Mouse (Mus musculus) forebrain, embryonic 14.5 days (tissue): ENCODE data around the gene Baiap3. TPM values are rescaled to one million over a fixed set of nuclear protein-coding genes. Genes with fewer than 3 reads are reported as not detected.
"Not testable (repeated sequence)": the region's sequence is repeated elsewhere in the genome, so short reads cannot be mapped to it uniquely, and the experiment has no call there.

ENCODE experiments used
- ATAC-seq: fragments of 200-750 bp; cut with Nextera tagmentation; 2 replicates; pipeline ENCODE4 v1.8.0; 2017; ENCODE audit warnings: mild to moderate bottlenecking, moderate library complexity
- DNase-seq: peaks from one replicate; pipeline ENCODE4 v3.0.0-alpha.2; 2015; ENCODE audit warnings: low spot score
- H3K27ac ChIP-seq: fragments of 300-500 bp; sonication (generic); 2 replicates; pipeline ENCODE4 v1.5.1; 2014; ENCODE audit warnings: low read depth, mild to moderate bottlenecking, control low read depth, low read length, moderate library complexity
- H3K27me3 ChIP-seq: fragments of 300-500 bp; sonication (generic); replicated peaks from 2 replicates; pipeline ENCODE4 v1.6.1; 2014; ENCODE audit warnings: low read length, control low read depth, mixed read lengths; ENCODE audit not compliant: control insufficient read depth, insufficient read depth
- H3K36me3 ChIP-seq: fragments of 300-500 bp; sonication (generic); 2 replicates; pipeline ENCODE4 v1.6.1; 2014; ENCODE audit warnings: low read length, control low read depth; ENCODE audit not compliant: control insufficient read depth, insufficient read depth
- H3K4me1 ChIP-seq: fragments of 300-500 bp; sonication (generic); 2 replicates; pipeline ENCODE4 v1.6.1; 2014; ENCODE audit warnings: antibody characterized with exemption, low read length, control low read depth; ENCODE audit not compliant: control insufficient read depth, insufficient read depth
- H3K4me2 ChIP-seq: fragments of 300-500 bp; sonication (generic); 2 replicates; pipeline ENCODE4 v1.6.1; 2014; ENCODE audit warnings: mild to moderate bottlenecking, control low read depth, low read length
- H3K4me3 ChIP-seq: fragments of 300-500 bp; sonication (generic); 2 replicates; pipeline ENCODE4 v1.5.1; 2014; ENCODE audit warnings: low read depth, low read length, control low read depth
- H3K9ac ChIP-seq: fragments of 300-500 bp; sonication (generic); 2 replicates; pipeline ENCODE4 v1.6.1; 2014; ENCODE audit warnings: mild to moderate bottlenecking, low read length, control low read depth, moderate library complexity
- H3K9me3 ChIP-seq: fragments of 300-500 bp; sonication (generic); replicated peaks from 2 replicates; pipeline ENCODE4 v1.6.1; 2016; ENCODE audit warnings: low read length, control low read depth, mixed read lengths; ENCODE audit not compliant: control insufficient read depth
- WGBS: fragments of 180-500 bp; shearing (Covaris S2); extraction: QIAGEN DNeasy Blood & Tissue Kit; methylation state at CpG from one replicate; pipeline ENCODE4 v1.1.7; 2014; 5-methylcytosine and 5-hydroxymethylcytosine counted together
- polyA plus RNA-seq: library from polyadenylated mRNA; unstranded; fragments of >200 nt; fragmentation: Nextera tagmentation; extraction: Ambion mirVana; gene quantifications from 2 replicates; pipeline ENCODE4 v1.2.1, GENCODE M21; 2014

Baiap3 gene
- polyA plus RNA-seq, 1 experiment from 2014 or later = 4.8 TPM

DNA sequence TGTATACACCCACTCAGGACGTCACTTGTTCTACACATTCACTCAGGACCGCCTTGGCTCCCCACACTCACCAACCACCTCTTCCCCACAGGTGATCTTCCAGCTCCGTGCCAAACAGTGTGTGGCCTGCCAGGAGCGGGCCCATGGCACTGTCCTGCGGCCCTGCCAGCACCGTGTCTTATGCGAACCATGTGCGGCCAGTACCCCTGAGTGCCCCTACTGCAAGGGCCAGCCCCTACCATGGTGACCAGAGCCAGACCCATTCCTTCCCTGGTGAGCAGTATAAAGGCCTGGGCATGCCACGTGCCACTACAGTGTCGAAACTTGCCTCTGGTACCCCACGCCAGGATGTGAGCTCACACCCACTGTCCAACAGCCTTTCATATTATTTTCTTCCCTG, 24.5 kb downstream of the Baiap3 start:
- not testable (repeated sequence) for H3K4me2 ChIP-seq, H3K27ac ChIP-seq, DNase-seq, H3K4me1 ChIP-seq, H3K27me3 ChIP-seq, H3K4me3 ChIP-seq, H3K9ac ChIP-seq, H3K9me3 ChIP-seq
- H3K36me3 ChIP-seq = peaks cover 48% of the 10 kb centered on the region
- WGBS = 91% methylated on average over 4 of the region's 11 CpGs
- 0 out of 2 replicates have a peak, but pooled peaks have one; percentile 57 for ATAC-seq

GRCm38 (mm10) chr17:25230700-25231099, 25.5 kb downstream of the Baiap3 start:
- Histone ChIP-seq H3K36me3 (peaks cover 46% of the 10 kb centered on the region), H3K4me1 (no peaks in the 10 kb centered on the region), H3K27me3 (no peaks in the 10 kb centered on the region), H3K9me3 (no peaks in the 10 kb centered on the region), H3K27ac (no peak overlapping the region), H3K4me3 (no peak overlapping the region), H3K4me2 (no peak overlapping the region), H3K9ac (no peak overlapping the region)
- no peak for DNase-seq
- 100% methylated on average over 3 of the region's 3 CpGs for WGBS
- ATAC-seq = no peak

- H3K9me3 ChIP-seq, H3K27ac ChIP-seq, H3K27me3 ChIP-seq, H3K9ac ChIP-seq, H3K4me2 ChIP-seq, H3K4me3 ChIP-seq, ATAC-seq, H3K4me1 ChIP-seq, DNase-seq: not testable (repeated sequence)
- whole genome bisulfite sequencing = 78% methylated on average over 15 of the region's 17 CpGs
- peaks cover 41% of the 10 kb centered on the region for H3K36me3 ChIP-seq
Observed at GRCm38 (mm10) chr17:25230014-25230655, 26.0 kb downstream of the Baiap3 start.

- no peak overlapping the region for H3K27ac ChIP-seq
- no peak for DNase-seq
- no peak overlapping the region for H3K4me2 ChIP-seq
- no peaks in the 10 kb centered on the region for H3K4me1 ChIP-seq
- H3K27me3 ChIP-seq = no peaks in the 10 kb centered on the region
- H3K4me3 ChIP-seq = no peak overlapping the region
- H3K9ac ChIP-seq = no peak overlapping the region
- WGBS = 86% methylated on average over 5 of the region's 5 CpGs
- H3K9me3 ChIP-seq = no peaks in the 10 kb centered on the region
- ATAC-seq = no peak
- peaks cover 32% of the 10 kb centered on the region for H3K36me3 ChIP-seq
Observed at GRCm38 (mm10) chr17:25227991-25228390, 28.2 kb downstream of the Baiap3 start.

GRCm38 (mm10) chr17:25225659-25226058, 30.5 kb downstream of the Baiap3 start:
- ATAC-seq = no peak
- WGBS = 86% methylated on average over 4 of the region's 4 CpGs

GRCm38 (mm10) chr17:25224586-25225222, 31.5 kb downstream of the Baiap3 start:
- H3K27me3 ChIP-seq = no peaks in the 10 kb centered on the region
- no peak overlapping the region for H3K4me3 ChIP-seq
- no peak for ATAC-seq
- no peak overlapping the region for H3K9ac ChIP-seq
- peaks cover 26% of the 10 kb centered on the region for H3K36me3 ChIP-seq
- H3K9me3 ChIP-seq = no peaks in the 10 kb centered on the region
- no peaks in the 10 kb centered on the region for H3K4me1 ChIP-seq
- no peak for DNase-seq
- no peak overlapping the region for H3K4me2 ChIP-seq
- H3K27ac ChIP-seq = no peak overlapping the region
- WGBS = 91% methylated on average over 7 of the region's 7 CpGs

More at GRCm38 (mm10) chr17:25225659-25226058, 30.5 kb downstream of the Baiap3 start:
- Histone ChIP-seq H3K27me3 (no peaks in the 10 kb centered on the region), H3K9me3 (no peaks in the 10 kb centered on the region), H3K4me2 (no peak overlapping the region), H3K4me1 (no peaks in the 10 kb centered on the region), H3K36me3 (peaks cover 26% of the 10 kb centered on the region), H3K27ac (no peak overlapping the region), H3K4me3 (no peak overlapping the region), H3K9ac (no peak overlapping the region)
- no peak for DNase-seq

DNA sequence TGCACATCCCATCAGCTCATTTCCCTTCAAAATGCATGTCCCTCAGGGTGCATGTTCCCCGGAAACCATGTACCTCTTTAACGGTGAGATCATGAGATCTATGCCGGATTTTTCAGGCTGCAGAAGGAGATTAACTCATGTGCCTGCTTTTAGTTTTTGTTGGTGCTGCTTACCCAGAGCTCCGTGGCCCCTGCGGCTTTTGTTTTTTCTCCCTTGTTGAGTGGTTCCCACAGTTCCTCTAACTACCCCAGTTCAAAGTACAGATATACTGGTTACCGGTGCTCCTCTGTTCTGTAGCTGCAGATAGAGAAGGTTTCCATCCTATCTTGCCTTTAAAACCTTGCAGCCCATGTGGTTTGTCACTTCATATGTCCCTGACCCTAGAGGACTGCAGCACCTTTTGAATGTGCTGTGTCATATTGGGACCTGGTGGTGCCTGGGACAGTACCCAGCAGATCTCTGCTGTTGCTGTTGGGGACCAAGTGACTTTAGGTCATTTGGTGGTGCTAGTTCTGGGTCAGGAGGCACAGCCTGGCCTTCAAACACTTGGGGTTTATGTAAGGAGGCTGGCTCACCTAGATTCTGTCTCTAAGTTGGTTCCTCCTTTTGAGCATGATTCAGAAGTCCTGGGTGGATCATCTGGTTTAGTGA, 33.1 kb downstream of the Baiap3 start:
- Histone ChIP-seq H3K36me3 (peaks cover 28% of the 10 kb centered on the region), H3K4me1 (no peaks in the 10 kb centered on the region), H3K27ac (0 out of 2 replicates have a peak overlapping the region, but pooled peaks have one; percentile 9), H3K27me3 (no peaks in the 10 kb centered on the region), H3K4me3 (no peak overlapping the region), H3K9ac (no peak overlapping the region), H3K4me2 (peak overlapping the region; percentile 53; the same call in 1 of the 2 replicates), H3K9me3 (no peaks in the 10 kb centered on the region)
- ATAC-seq (no peak), DNase-seq (no peak)
- WGBS = 27% methylated on average over 6 of the region's 6 CpGs

DNA sequence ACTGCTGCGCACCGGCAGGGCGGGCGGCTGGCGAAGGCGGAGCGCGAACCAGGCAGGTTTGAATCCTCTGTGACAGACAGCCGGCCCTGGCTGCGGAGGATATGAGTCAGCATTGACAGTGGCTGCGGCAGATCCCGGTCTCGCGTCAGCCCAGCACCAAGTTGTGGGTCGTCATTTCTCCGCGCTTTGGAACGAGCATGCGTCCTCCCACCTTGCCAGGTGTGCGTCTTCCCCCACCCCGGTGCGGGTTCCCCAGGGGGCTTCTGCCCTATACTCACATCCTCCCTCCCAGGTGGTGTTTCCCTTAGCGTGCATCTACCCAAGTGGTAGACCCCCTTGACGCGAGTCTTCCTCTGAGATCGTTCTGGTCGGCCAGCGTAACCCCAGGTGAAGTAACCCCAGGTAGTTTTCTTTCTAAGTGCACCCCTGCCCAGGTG, 33.6 kb downstream of the Baiap3 start:
- not testable (repeated sequence) for DNase-seq, H3K9ac ChIP-seq, H3K9me3 ChIP-seq, H3K4me1 ChIP-seq, H3K27me3 ChIP-seq
- Histone ChIP-seq H3K36me3 (peaks cover 25% of the 10 kb centered on the region), H3K27ac (0 out of 2 replicates have a peak overlapping the region, but pooled peaks have one; percentile 9), H3K4me3 (peak overlapping the region; percentile 24; the same call in 1 of the 2 replicates), H3K4me2 (peak overlapping the region; percentile 53)
- WGBS = 8% methylated on average over 13 of the region's 28 CpGs
- peak; percentile 93 for ATAC-seq
